Mouse (Mus musculus) midbrain, embryonic 11.5 days (tissue): ENCODE measurements around the gene Slc7a15. TPM values are rescaled to one million over a fixed set of nuclear protein-coding genes. Genes with fewer than 3 reads are reported as not detected.

Experiments
- ATAC-seq: fragments of 200-750 bp; cut with Nextera tagmentation; 2 replicates; pipeline ENCODE4 v1.8.0; 2017; ENCODE audit warnings: moderate TSS enrichment, moderate library complexity; ENCODE audit not compliant: low FRiP score
- DNase-seq: peaks from one replicate; pipeline ENCODE4 v3.0.0; 2015; ENCODE audit warnings: low spot score; ENCODE audit errors: missing footprints
- H3K27ac ChIP-seq: fragments of 300-500 bp; sonication (generic); 2 replicates; pipeline ENCODE4 v1.5.1; 2014; ENCODE audit warnings: low read depth, low read length
- H3K27me3 ChIP-seq: fragments of 300-500 bp; sonication (generic); 2 replicates; pipeline ENCODE4 v1.6.1; 2014; ENCODE audit warnings: mild to moderate bottlenecking, low read length, moderate library complexity, mixed read lengths; ENCODE audit not compliant: control insufficient read depth, insufficient read depth
- H3K36me3 ChIP-seq: fragments of 300-500 bp; sonication (generic); 2 replicates; pipeline ENCODE4 v1.6.1; 2014; ENCODE audit warnings: mild to moderate bottlenecking, low read length, moderate library complexity, mixed read lengths; ENCODE audit not compliant: control insufficient read depth, insufficient read depth
- H3K4me1 ChIP-seq: fragments of 300-500 bp; sonication (generic); 2 replicates; pipeline ENCODE4 v1.6.1; 2014; ENCODE audit warnings: low read length; ENCODE audit not compliant: control insufficient read depth, insufficient read depth
- H3K4me2 ChIP-seq: fragments of 300-500 bp; sonication (generic); 2 replicates; pipeline ENCODE4 v1.6.1; 2014; ENCODE audit warnings: mild to moderate bottlenecking, moderate library complexity
- H3K4me3 ChIP-seq: fragments of 300-500 bp; sonication (generic); 2 replicates; pipeline ENCODE4 v1.5.1; 2014; ENCODE audit warnings: low read depth, low read length
- H3K9ac ChIP-seq: fragments of 300-500 bp; sonication (generic); 2 replicates; pipeline ENCODE4 v1.6.1; 2014; ENCODE audit warnings: low read length
- H3K9me3 ChIP-seq: fragments of 300-500 bp; sonication (generic); 2 replicates; pipeline ENCODE4 v1.6.1; 2016; ENCODE audit warnings: low read length; ENCODE audit not compliant: control insufficient read depth
- WGBS: fragments of 180-500 bp; shearing (Covaris S2); extraction: QIAGEN DNeasy Blood & Tissue Kit; methylation state at CpG from one replicate; pipeline ENCODE4 v1.1.7; 2014; 5-methylcytosine and 5-hydroxymethylcytosine counted together
- polyA plus RNA-seq: library from polyadenylated mRNA; unstranded; fragments of >200 nt; fragmentation: Nextera tagmentation; extraction: Ambion mirVana; gene quantifications from 2 replicates; pipeline ENCODE4 v1.2.1, GENCODE M21; 2014

The Slc7a15 gene
- polyA plus RNA-seq, 1 experiment from 2014 or later = not detected

GRCm38 (mm10) chr12:8485247-8485646 is 113.6 kb downstream of the Slc7a15 start:
- Histone ChIP-seq H3K36me3 (no peaks in the 10 kb centered on the region), H3K4me1 (peaks cover 4% of the 10 kb centered on the region; the same call in 1 of the 2 replicates), H3K4me3 (no peak overlapping the region), H3K9ac (no peak overlapping the region), H3K27me3 (no peaks in the 10 kb centered on the region), H3K9me3 (no peaks in the 10 kb centered on the region), H3K4me2 (no peak overlapping the region), H3K27ac (no peak overlapping the region)
- ATAC-seq (no peak), DNase-seq (no peak)
- 78% methylated on average over 7 of the region's 7 CpGs for WGBS

GRCm38 (mm10) chr12:8482169-8482568 is 116.7 kb downstream of the Slc7a15 start:
- DNase-seq = peak; percentile 77
- H3K4me1 ChIP-seq = no peaks in the 10 kb centered on the region
- no peak overlapping the region for H3K9ac ChIP-seq
- 85% methylated on average over 2 of the region's 2 CpGs for whole genome bisulfite sequencing
- no peak overlapping the region for H3K27ac ChIP-seq
- no peak overlapping the region for H3K4me3 ChIP-seq
- no peaks in the 10 kb centered on the region for H3K9me3 ChIP-seq
- no peaks in the 10 kb centered on the region for H3K36me3 ChIP-seq
- no peaks in the 10 kb centered on the region for H3K27me3 ChIP-seq
- no peak for ATAC-seq
- no peak overlapping the region for H3K4me2 ChIP-seq

Other genes starting within 250 kb of the Slc7a15 start
- gene Rhob, start 99.1 kb downstream of the Slc7a15 start, polyA plus RNA-seq = 58.4 and 59.8 TPM in 2 replicates
- gene Pum2, start 75.1 kb upstream of the Slc7a15 start, polyA plus RNA-seq = 79.1 and 82.5 TPM in 2 replicates
- gene Sdc1, start 172.3 kb upstream of the Slc7a15 start, polyA plus RNA-seq = 67.9 and 73.8 TPM in 2 replicates